Mouse (Mus musculus): ENCODE results near the gene Shd.
"Not testable (repeated sequence)": the region's sequence is repeated elsewhere in the genome, so short reads cannot be mapped to it uniquely, and the experiment has no call there.

The Shd gene

GRCm38 (mm10) chr17:55969966-55970891 lies at the start of gene Shd:
Shd (plus strand) TSS chr17:55970467.
- no peak for DNase-seq (ENCODE audit: low read depth, low spot score)

GRCm38 (mm10) chr17:55931553-55932502 lies 38.4 kb upstream of the Shd start:
- peak; percentile 70 for DNase-seq (ENCODE audit: low read depth, low spot score)

GRCm38 (mm10) chr17:55932635-55933034 lies 37.6 kb upstream of the Shd start:
- DNase-seq (ENCODE audit: low read depth, low spot score) = no peak

- DNase-seq (ENCODE audit: low read depth, low spot score) = no peak
Observed at GRCm38 (mm10) chr17:55933191-55933590, 37.1 kb upstream of the Shd start.

- not testable (repeated sequence) for DNase-seq (ENCODE audit: low read depth, low spot score)
Observed at GRCm38 (mm10) chr17:55944387-55944865, 25.8 kb upstream of the Shd start.

GRCm38 (mm10) chr17:55944866-55945682 lies 25.2 kb upstream of the Shd start:
- peak; percentile 50 for DNase-seq (ENCODE audit: low read depth, low spot score)

- DNase-seq (ENCODE audit: low read depth, low spot score) = no peak
Observed at GRCm38 (mm10) chr17:55945696-55946095, 24.6 kb upstream of the Shd start.

- no peak for DNase-seq (ENCODE audit: low read depth, low spot score)
Observed at GRCm38 (mm10) chr17:55948647-55949046, 21.6 kb upstream of the Shd start.

GRCm38 (mm10) chr17:55949400-55949799 lies 20.9 kb upstream of the Shd start, which contains the start of gene Zfp119b:
Zfp119b (minus strand) TSS chr17:55949500.
- DNase-seq (ENCODE audit: low read depth, low spot score) = no peak

GRCm38 (mm10) chr17:55950601-55951000 lies 19.7 kb upstream of the Shd start:
- no peak for DNase-seq (ENCODE audit: low read depth, low spot score)

GRCm38 (mm10) chr17:55952041-55952440 lies 18.2 kb upstream of the Shd start:
- DNase-seq (ENCODE audit: low read depth, low spot score) = no peak

GRCm38 (mm10) chr17:55952447-55953027 lies 17.7 kb upstream of the Shd start, which contains the start of gene Ebi3:
Ebi3 (plus strand) TSS chr17:55952640.
- no peak for DNase-seq (ENCODE audit: low read depth, low spot score)

GRCm38 (mm10) chr17:55953751-55954150 lies 16.5 kb upstream of the Shd start:
- no peak for DNase-seq (ENCODE audit: low read depth, low spot score)

- DNase-seq (ENCODE audit: low read depth, low spot score) = no peak
Observed at GRCm38 (mm10) chr17:55954229-55954628, 16.0 kb upstream of the Shd start.

- DNase-seq (ENCODE audit: low read depth, low spot score) = peak; percentile 88
Observed at GRCm38 (mm10) chr17:55956129-55956528, 14.1 kb upstream of the Shd start.

- DNase-seq (ENCODE audit: low read depth, low spot score) = no peak
Observed at GRCm38 (mm10) chr17:55956591-55956990, 13.7 kb upstream of the Shd start.

- DNase-seq (ENCODE audit: low read depth, low spot score) = no peak
Observed at GRCm38 (mm10) chr17:55957168-55957567, 13.1 kb upstream of the Shd start.

GRCm38 (mm10) chr17:55957726-55958583 lies 12.3 kb upstream of the Shd start:
- DNase-seq (ENCODE audit: low read depth, low spot score) = no peak

- no peak for DNase-seq (ENCODE audit: low read depth, low spot score)
Observed at GRCm38 (mm10) chr17:55958584-55958886, 11.7 kb upstream of the Shd start.

Measured in WW6 (cell line).